Mouse (Mus musculus) left cerebral cortex, adult 9 months (tissue): Measurements from ENCODE around the gene 9130230L23Rik.

ENCODE experiments used
- DNase-seq, 2 experiments: peaks; one replicate each; pipeline ENCODE4 v3.0.0; 2022; ENCODE audit warnings: low spot score in 2 of 2

Gene 9130230L23Rik

DNA sequence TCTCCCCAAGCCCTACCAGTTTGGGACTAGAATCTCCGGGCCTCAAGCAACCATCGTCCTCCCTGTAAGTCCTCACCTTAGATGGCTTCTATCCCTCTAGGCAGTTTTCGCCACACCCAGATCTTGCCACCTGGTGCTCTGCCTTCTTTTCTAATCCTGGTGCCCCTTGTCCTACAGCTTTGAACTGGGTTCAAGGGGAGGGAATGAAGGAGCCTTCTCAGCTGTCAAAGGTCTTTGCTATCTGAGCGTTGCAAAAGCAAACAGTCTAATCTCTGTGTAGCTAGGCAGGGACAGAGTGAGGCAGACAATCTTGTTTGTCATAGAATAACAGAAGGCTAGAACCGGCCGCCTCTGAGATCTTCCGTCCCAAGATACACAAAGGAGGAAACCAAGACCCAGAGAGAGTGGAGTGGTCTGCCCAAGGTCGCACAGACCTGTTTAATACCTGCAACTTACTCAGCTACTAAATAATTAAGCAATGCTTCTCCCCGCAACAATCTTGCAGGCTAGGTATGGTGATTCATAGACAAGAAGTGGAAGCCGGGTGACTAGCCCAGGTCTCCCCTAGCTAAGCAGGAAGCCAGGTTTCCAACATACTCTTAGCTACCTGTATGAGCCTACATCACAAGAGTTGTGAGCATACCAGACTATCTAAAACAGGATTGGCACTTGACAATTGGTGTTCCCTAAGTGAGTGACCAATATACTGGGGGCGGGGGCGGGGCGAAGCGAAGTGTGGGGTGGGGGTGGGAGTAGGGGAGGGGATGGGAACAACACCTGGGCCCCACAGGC, at the start of gene 9130230L23Rik:
Gene 9130230L23Rik, minus strand, starts transcription at position 152 of the 792 bp plus-strand sequence.
- DNase-seq = no peak

DNA sequence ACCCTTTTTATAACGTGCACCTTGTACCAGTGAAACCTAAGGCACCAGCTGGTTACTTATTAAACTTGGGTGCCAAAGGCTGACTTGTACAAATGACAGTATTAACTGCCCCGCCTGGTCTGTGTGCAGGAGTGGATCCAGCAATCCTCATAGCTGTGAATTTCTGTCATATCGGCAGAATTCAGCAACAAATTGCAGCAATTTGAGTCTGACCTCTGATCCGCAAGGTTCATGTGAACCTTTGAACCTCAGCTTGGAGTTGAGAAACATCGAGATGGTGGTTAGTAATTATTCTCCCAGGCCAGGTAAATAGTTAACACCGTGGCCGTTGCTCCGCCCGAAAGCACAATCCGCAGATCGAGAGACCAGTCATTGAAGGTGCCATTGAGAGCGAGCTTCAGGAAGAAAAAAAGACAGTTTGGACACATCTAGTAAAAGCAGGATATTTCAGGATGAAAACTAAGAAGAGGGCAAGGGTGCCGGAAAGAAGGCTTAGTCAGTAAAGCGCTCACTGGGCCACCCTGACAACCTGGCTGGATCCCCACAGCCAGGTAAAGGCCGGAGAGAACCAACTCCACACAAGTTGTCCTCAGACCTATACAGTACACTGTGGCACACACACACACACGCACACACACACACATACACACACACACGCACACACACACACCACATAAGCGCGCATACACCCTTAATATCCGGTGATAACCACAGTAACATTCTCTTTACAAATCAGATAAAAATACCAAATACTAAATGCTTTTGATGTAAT, 48.9 kb upstream of the 9130230L23Rik start:
- no peak for DNase-seq

DNA sequence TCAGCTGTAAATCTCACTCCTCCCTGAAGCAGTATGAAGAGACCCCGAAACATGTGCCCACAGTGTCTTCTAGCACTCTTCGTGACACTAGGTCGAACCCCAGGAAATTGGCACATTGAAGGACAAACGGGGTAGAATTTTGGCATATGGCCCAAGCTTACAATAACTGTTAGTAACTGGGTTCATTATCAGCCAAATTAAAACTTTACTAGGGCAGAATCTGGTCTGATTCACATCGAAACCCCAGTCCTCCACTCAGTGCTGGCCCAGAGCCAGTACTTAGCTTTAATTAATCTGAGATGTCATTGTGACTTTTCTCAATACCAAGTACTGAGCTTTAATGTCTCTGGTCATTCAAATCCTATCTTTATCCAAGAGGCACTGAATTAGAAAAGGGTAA, 46.8 kb upstream of the 9130230L23Rik start:
- no peak for DNase-seq

DNA sequence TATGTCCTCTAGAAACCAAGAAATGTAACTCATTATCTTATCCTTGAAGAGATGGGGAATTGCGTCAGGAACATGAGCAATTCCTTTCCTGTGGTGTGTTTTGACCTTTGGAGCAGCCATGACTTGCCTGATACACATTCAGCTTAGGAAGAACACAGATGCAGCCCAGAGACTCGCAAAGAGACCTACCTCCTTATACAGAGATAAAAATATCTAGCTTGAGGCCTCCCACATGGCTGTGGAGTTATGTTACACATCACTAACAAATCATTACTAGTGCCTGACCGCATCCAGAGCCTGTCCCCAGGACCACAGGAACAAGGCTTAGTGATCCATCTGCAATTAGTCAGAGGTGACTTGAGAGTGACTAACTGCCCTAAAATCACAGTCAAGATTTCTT, 42.3 kb upstream of the 9130230L23Rik start:
- DNase-seq = no peak

DNA sequence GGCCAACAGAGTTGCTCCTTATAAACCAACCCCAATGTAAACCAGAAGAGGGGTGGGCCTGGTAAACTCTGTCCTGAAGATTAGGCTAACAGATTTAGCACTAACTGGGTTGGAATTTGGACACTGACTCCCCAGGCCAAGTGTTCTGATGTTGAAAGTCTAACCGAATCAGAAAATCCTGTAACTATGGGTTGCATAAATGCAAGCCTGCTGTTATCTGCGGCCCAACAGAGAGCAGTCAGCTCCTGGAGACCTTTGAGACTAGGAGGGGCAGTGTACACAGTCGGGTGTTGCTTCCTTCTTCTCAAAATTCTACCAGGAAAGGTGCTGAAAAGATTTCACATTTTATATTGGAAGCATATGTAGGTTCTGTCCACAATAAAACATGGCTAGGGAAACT, 39.8 kb upstream of the 9130230L23Rik start:
- no peak for DNase-seq

DNA sequence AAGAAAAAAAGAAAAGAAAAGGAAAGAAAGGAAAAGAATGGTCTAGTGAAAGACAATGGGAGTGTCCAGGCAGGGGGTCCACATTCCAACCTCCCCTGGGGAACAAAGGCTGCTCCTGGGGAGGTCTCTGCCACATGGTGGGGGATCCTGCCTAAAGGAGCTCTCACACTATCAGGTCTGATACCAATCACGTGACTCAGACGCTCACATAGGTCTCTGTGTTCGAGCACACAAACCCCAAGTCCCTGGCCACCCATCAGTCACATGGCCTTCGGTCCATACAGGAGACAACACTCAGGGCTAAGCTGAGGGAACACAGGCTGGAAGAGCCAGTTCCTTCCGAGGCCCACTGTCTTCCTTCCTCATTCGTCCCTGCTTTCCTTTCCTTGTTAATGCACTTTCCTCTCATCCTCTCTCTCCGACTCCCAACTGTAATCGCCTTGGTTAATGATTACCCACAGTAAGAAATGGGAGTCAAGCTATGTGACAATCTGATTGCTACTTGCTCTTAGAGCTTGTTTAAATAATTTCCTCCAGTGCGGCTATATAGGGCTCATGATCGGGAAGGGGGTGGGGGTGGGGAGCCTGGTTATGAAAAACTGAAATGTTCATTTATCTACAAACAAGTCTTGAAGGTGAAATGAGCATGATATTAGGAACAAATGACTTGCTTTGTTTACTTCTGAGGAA, 38.7 kb upstream of the 9130230L23Rik start:
- no peak for DNase-seq

DNA sequence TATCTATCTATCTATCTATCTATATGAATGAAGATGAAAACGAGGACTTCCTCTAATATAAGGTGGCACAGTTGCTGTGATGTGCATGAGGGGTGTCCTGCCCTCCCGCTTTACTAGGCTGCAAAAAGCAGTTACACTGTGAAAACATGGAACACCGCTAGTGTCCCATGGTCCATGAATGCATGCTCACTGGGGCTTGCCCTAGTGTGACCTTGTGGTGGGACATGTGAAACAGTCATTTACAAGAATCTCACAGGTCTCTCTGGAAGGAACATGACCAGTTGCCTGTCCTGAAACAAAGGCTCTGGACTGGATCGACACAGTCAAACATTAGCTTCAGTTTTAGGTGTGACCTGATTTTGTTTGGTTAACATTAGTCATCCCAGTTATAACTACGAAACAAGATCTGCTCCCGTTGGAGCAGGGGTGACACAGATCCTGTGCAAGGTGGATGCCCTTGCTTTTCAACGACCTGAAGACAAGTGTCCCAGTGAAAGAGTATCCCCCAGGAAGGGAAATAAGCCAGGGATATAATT, 36.7 kb upstream of the 9130230L23Rik start:
- no peak for DNase-seq

DNA sequence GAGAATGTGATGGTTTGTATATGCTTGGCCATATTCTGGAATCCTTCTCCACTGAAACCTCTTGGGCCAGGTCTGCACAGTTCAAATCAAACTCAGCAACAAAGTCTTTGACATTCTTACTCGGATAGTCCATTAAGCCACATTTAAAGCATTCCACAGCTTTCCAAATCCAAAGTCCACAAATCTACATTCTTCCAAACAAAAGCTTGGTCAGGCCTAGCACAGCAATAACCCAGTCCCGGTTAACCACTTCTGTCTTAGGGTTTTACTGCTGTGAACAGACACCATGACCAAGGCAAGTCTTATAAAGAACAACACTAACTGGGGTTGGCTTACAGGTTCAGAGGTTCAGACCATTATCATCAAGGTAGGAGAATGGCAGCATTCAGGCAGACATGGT, 35.7 kb upstream of the 9130230L23Rik start:
- no peak for DNase-seq

DNA sequence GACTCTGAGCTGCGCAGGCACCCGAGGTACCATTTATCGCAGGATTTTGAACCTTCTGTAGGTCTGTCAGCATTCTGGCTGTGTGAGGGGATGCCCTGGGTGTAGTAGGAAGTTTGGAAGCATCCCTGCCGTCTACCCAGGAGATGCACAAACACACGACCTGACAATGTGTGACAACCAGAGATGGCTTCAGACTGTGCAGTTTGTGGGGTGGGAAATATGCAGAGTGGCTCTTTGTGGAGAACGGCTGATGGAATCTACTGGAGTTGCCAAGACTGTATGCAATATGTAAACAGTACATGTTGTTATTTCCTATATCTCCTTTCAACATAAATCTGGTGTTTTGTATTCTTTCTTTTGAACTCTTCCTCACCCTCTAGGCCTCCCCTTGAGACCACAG, 33.0 kb upstream of the 9130230L23Rik start:
- DNase-seq = no peak

DNA sequence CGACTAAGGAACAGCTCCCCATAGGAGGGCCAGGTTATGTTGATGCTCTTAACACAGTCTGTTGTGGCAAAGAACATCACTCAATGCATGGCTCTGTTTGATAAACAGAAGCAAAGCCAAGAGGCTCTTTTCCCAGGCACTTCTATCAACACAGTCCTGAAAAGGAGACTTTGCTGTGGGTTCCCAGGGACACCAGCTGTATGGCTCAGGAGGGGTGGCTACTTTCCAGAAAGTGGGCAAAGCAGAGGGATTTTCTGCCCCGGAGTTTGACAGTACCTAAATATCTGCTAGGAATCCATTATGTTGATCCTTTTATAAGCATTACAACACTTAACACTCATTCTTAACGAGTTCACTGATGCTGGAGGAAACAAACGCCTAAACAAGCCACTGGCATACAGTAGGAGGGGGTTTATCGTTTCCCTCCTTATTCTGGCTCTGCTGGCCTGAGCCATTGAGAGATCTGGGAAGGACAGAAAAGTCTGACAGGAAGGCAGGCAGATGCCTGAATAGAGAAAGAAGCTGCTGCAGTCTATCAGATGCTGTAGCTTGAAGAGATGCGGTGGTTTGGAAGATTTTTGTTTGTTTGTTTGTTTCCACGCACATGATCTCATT, 32.5 kb upstream of the 9130230L23Rik start:
- no peak for DNase-seq

DNA sequence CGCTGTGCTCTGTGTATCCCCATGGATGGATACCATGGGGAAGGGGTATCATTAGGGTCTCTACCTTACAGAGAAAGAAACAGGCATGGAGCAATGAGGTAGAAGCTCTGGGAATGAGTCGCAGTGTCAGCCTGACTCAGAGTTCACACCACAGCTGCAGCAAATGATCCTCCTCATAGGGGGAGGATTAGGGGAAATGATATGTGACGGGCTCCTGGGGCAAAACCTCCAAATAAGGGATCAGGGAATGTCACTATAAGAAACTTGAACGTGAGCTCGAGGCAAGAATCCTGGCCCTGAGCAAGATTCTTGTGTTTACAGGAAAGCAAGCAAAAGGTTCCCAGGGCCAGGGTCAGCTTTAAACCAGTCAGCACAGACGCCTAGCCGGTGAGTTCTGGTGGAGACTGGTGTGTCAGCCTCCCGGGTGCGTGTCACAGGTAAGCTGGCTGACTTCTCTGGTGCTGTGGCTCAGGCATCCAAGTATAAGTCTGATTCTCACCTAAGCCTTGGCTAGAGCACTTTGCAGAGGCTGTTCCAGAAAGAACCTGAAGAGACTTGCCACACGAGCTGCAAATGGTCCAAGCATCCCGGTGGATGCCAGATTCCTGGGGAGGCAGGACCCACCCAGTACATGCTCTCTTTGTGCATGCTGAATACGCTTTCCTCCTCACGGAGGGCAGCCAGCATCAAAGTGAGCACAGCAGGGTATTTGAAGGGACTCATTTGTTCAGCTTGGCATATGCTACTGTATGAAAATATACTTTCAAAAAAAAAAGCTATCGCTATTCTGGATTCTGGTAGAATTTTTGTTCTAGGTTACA, 30.5 kb upstream of the 9130230L23Rik start:
- DNase-seq = no peak

DNA sequence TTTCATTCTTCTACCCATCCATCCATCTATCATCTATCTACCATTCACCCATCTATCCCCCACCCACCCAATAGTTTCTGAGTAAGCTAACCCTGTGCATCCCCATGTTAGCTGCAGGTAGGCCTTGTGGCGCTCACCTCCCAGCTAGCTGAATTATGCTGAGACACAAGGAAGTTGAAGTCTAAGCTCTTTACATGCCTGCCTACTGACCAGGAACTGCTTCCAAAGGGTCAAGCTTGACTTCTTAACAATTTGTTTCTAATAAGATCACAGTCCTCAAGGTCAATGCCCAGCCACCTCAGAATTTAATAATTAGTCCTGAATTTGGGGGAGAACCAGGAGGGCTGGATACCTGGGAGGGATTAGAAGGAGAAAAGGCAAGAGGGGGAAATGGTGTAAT, 28.7 kb upstream of the 9130230L23Rik start:
- DNase-seq = no peak

DNA sequence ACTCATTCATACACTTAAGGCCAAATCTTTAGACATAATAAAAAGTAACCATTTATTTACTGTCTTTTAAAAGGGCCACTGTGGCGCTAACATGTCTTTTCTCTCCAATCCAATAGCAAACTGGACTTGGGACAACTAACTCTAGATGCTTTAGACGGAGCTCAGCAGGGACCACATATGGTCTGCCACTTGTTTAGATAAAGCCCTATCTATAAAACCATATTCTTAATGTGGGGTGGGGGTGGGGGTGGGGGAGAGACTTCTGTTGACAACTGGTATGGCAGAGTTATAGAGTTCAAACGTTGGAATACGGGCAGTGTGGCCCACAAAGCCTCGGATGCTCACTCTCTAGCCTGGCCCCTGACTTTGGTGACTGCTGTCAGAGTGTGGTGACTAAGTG, 27.6 kb upstream of the 9130230L23Rik start:
- no peak for DNase-seq

DNA sequence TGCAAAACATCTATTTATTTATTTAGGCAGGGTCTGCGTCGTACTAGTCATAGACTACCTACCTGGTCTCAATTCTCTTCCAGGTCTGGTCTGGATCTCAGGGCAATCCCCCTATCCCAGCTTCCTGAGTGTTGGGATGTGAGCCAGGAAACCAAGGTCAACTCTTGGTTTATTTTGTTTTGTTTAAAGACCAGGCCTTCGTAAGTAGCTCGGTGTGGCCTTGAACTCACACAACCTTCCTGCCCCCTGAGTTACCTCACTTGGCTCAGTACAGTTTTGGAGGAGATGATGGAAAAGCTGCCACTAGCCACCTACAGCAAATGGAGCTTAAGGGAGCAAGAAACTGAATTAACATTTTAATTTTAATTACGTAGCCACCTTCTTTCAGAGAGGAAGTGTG, 24.1 kb upstream of the 9130230L23Rik start:
- no peak for DNase-seq

DNA sequence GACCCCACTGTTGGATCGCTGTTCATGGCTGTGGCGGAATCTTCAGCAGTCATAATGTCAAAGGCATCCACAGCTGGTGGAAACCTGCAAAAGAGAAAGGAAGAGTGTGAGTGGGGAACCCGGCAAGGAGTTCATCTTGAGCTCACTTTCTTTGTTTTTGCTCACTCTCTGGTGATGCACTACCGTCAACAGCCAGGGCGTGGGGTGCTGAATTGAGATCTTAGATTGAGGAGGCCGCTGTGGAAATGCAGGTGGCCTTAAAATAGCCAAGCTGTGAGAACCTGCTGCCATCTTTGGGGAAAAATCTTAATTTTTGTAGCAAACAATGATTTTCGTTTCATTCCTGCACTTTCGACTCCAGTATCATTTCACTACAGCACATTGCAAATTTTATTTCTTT, 23.1 kb upstream of the 9130230L23Rik start:
- DNase-seq = no peak

DNA sequence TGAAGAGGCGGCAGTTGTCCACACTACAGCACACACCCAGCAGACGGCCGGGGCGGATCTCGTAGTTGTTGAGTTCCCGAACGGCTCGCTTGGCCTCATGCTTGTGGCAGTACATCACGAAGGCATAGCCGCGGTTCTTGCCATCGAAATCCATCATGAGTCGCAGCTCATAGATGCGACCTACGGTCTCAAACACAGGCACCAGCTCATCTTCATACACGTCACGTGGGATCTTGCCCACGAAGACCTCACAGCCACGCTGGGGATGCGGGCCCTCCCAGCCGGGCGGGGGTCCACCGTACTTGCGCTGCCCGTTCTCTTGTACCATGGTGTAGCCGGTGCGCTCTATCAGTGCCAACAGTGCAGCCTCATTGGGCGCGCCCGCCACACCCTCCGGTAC, 22.7 kb upstream of the 9130230L23Rik start:
- no peak for DNase-seq

DNA sequence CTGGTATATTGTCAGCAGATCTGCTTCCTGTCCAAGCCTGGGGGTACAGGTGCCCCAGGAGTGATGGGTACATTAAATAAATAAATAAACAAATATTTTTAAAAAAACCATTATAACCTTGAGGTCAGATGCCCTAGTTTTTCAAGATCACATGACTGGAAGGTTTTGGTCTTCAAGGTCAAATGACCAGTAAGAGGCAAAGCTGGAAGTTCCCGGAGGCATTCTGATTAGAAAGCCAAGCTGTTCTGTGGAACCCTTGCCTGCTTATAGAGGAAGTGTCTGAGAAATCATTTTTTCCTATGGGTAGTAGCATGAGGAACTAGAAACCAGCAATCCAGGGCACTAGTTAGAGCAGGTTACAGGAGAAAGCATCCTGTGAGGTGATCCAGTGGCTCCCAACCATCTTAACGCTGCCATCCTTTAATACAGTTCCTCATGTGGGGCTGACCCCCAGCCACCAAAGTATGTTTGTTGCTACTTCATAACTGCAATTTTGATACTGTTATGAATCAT, 11.4 kb upstream of the 9130230L23Rik start:
- DNase-seq = no peak

DNA sequence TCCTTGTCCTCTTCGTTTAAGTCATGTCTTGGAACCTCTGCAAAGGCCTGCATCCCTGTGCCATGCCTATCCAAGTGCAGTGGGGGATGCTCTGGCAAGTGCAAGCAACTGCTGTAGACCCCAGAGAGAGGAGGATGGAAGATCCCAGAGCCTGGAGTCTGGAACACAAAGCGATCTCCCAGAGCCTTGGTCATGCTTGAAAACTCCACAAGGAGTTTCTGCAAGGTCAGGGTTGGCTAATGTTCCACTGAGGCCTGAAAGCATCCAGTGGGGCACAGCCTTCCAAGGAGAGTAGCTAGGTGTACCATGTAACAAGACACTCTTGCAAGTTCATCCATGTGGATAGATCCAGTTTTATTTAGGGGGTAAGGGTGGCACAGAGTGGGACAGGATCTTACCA, 10.4 kb upstream of the 9130230L23Rik start:
- no peak for DNase-seq

DNA sequence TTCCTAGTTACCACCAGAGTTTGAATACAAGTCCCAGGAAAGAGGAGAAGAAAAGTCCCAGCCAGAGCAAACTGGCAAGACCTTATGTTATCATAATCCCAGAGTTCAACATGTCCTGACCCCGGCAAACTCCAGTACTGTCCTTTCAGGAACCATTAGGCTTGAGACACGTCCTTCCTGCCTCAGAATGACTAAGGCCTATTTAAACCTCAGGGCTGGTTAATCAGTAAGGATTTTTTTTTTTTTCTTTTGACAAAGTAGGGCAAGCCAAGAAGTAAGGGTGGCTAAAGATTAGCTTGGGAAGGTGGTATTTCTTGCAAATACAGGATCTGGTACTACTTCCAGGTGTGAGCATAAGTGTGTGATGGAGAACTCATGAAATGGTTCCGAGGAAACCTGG, 9.9 kb upstream of the 9130230L23Rik start:
- no peak for DNase-seq

DNA sequence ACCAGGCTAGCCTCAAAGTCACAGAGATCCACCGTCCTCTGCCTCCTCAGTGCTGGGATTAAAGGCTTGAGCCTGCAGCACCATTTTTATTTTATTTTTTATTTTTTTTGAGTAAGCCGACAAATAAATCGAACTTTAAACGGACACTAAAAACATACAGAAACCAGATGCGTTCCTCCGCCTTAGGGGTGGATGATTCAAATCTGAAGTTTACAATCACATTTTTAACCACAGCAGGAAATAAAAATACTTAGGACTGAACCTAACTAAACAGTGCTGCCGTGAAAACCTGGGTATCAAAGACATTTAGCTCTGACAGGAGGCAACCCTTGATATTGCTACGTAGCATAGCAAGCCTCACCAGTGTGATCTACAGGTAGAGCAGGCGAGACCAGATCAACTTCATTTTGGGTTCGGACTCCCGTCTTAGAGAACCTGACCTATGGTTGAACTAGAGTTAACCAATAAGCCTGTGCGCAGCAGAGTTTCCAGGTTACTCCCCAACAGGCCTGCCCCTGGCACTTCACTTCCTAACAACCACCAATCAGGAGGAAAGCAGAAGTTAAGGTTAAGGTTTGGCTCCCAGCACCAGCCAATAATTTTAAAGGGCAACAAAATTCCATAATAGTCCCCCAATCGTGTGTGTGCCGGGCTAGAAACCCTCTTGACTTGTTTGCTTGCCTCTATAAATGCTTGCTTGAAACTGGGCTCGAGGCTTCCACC, 4.3 kb upstream of the 9130230L23Rik start:
- no peak for DNase-seq
